Mouse (Mus musculus): ENCODE measurements around the gene Zfp541. TPM values are rescaled to one million over a fixed set of nuclear protein-coding genes. Genes with fewer than 3 reads are reported as not detected.

Zfp541 gene
- total and polyA plus RNA-seq, 2 experiments from 2014 or later = 0.24 to 0.31 TPM

DNA sequence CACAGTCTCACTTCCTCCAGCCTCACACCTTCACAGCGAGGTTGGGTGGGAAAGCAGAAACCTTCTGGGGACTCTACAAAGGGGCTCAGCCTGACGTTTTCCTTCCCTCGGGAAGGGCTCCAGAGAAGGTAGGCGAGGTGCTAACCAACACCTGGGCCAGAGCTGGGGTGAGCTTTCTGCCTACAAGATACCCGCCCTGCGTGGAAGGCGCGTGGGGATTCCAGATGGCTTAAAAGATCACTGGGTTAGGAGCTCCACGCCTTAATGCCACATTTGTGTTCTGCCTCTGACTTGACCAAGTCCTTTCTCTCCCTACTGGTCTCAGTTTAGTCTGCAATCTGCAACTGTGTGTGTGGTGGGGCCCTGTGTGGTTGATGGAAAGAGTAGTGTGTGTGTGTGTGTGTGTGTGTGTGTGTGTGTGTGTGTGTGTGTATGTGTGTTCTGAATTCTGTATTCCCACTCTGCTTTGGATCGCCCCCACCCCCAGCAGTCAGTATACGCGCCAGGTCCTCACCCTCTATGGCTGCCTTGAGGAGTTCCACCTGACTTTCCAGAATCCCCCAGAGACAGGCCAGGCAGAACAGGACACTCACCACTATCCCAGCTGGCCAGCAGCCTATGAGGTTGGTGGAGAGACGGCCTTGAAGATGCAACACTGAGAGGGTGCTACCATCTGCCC, 69.5 kb downstream of the Zfp541 start:
- TF ChIP-seq CTCF (IDR thresholded peaks at IDR 0.05; ENCODE audit: low read depth) = no peak
- no peaks in the 10 kb centered on the region for H3K9me3 ChIP-seq (ENCODE audit: low read length)
- H3K4me1 ChIP-seq (ENCODE audit: insufficient read depth, low read length) = peaks cover 17% of the 10 kb centered on the region
- H3K4me3 ChIP-seq (ENCODE audit: low read length) = peak overlapping the region; percentile 43
- peak; percentile 12 for DNase-seq (ENCODE audit: low spot score)
- 27% methylated on average over 13 of the region's 13 CpGs for WGBS
- H3K27ac ChIP-seq = peak overlapping the region; percentile 68; the same call in 1 of the 2 replicates
- H3K4me2 ChIP-seq (ENCODE audit: low read depth, low read length) = peak overlapping the region; percentile 57
- no peaks in the 10 kb centered on the region; the same call in 1 of the 2 replicates for H3K36me3 ChIP-seq (ENCODE audit: insufficient read depth, low read length)
- no peak for ATAC-seq
- H3K27me3 ChIP-seq (ENCODE audit: insufficient read depth, low read length) = no peaks in the 10 kb centered on the region
- H3K9ac ChIP-seq (replicated peaks; ENCODE audit: low read length) = peak overlapping the region; percentile 4; the same call in 1 of the 2 replicates

DNA sequence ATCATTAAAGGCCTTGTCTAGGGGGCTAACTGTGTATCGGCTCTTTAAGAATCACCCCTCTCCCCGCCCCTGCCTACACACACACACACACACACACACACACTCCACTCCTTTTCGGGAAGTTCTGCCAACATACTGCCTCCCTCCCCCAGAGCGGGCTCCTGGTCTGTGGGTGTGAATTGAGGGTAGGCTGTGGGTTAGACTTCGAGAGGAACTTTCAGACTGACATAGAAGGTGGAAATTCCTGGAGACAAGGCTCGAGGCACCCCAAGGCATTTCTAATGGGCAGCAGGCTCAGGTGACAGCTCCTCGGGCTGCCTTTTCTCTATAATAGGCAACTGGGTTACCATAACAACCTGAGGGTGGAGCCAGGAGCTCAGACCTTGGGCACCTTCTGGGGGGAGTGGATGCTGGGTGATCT, 70.6 kb downstream of the Zfp541 start:
- DNase-seq (ENCODE audit: low spot score) = peak; percentile 24
- H3K4me3 ChIP-seq (ENCODE audit: low read length) = 0 out of 2 replicates have a peak overlapping the region, but pooled peaks have one; percentile 4
- H3K27ac ChIP-seq = no peak overlapping the region
- H3K36me3 ChIP-seq (ENCODE audit: insufficient read depth, low read length) = no peaks in the 10 kb centered on the region
- peaks cover 17% of the 10 kb centered on the region for H3K4me1 ChIP-seq (ENCODE audit: insufficient read depth, low read length)
- ATAC-seq = no peak
- peak overlapping the region; percentile 57 for H3K4me2 ChIP-seq (ENCODE audit: low read depth, low read length)
- no peaks in the 10 kb centered on the region for H3K27me3 ChIP-seq (ENCODE audit: insufficient read depth, low read length)
- 0 out of 2 replicates have a peak overlapping the region, but pooled peaks have one; percentile 4 for H3K9ac ChIP-seq (replicated peaks; ENCODE audit: low read length)
- WGBS = 9% methylated on average over 7 of the region's 7 CpGs
- H3K9me3 ChIP-seq (ENCODE audit: low read length) = no peaks in the 10 kb centered on the region
- TF ChIP-seq CTCF (IDR thresholded peaks at IDR 0.05; ENCODE audit: low read depth) = no peak

DNA sequence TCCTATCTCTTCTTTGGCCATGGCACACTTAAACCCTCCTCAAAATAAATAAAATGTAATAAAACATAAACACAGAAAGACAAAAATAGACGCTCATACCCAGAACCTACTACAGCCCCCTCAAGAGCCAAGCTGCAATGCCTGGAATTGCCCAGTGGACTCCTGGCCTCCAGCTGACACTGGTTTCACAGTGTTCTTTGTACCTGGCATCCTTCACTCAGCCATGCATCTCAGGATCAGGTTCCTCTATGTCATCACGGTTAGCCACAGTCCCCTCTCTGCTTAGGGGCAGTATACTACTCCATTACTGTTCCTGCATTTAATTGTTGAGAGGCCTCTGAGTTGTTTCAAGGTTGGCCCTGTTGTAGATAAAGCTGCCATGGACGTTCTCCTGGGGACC, 71.3 kb downstream of the Zfp541 start:
- no peak overlapping the region for H3K4me2 ChIP-seq (ENCODE audit: low read depth, low read length)
- no peak overlapping the region for H3K4me3 ChIP-seq (ENCODE audit: low read length)
- DNase-seq (ENCODE audit: low spot score) = no peak
- H3K4me1 ChIP-seq (ENCODE audit: insufficient read depth, low read length) = peaks cover 17% of the 10 kb centered on the region
- H3K36me3 ChIP-seq (ENCODE audit: insufficient read depth, low read length) = no peaks in the 10 kb centered on the region
- 77% methylated on average over 3 of the region's 3 CpGs for WGBS
- no peaks in the 10 kb centered on the region for H3K9me3 ChIP-seq (ENCODE audit: low read length)
- no peak overlapping the region for H3K27ac ChIP-seq
- no peak overlapping the region for H3K9ac ChIP-seq (replicated peaks; ENCODE audit: low read length)
- H3K27me3 ChIP-seq (ENCODE audit: insufficient read depth, low read length) = no peaks in the 10 kb centered on the region
- no peak for ATAC-seq
- no peak for TF ChIP-seq CTCF (IDR thresholded peaks at IDR 0.05; ENCODE audit: low read depth)

DNA sequence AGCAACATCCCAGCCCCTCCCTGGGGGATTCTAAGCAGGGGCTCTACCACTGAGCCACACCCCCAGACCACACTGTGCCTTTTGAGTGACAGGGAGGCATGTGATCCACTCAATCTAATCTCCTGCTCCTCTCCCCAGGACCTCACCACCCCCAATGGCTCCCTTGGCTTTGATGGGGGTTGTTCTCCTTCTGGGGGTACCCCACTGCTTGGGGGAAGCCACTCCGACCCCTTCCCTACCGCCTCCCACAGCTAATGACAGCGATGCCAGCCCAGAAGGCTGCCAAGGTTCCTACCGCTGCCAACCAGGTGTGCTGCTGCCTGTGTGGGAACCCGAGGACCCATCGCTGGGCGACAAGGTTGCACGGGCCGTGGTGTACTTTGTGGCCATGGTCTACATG, 72.1 kb downstream of the Zfp541 start:
- Histone ChIP-seq H3K4me1 (ENCODE audit: insufficient read depth, low read length) (peaks cover 13% of the 10 kb centered on the region), H3K9ac (replicated peaks; ENCODE audit: low read length) (no peak overlapping the region), H3K4me3 (ENCODE audit: low read length) (no peak overlapping the region), H3K9me3 (ENCODE audit: low read length) (no peaks in the 10 kb centered on the region), H3K27me3 (ENCODE audit: insufficient read depth, low read length) (no peaks in the 10 kb centered on the region), H3K27ac (no peak overlapping the region), H3K36me3 (ENCODE audit: insufficient read depth, low read length) (no peaks in the 10 kb centered on the region), H3K4me2 (ENCODE audit: low read depth, low read length) (no peak overlapping the region)
- 83% methylated on average over 9 of the region's 9 CpGs for WGBS
- TF ChIP-seq CTCF (IDR thresholded peaks at IDR 0.05; ENCODE audit: low read depth) = no peak
- DNase-seq (ENCODE audit: low spot score) (no peak), ATAC-seq (no peak)

DNA sequence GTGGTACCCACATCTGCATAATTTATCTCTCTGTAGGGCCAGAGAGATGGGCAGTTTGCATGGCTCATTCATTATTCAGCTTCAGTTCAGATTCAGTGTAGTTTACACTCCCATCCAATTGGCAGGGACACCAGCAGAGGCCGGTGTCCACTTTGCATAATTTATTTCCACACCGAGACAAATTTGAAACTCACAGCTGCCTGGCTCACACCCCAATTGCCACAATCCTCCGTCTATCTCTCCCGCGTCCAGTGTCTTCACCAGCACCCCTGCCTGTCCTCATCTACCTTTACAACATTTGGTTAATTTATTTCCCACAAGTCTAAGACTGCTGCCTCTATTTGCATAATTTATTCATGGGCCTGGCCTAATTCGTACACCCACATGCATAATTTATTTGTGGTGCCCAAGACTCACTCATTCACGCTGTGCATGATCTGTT, 73.4 kb downstream of the Zfp541 start:
- Histone ChIP-seq H3K9ac (replicated peaks; ENCODE audit: low read length) (no peak overlapping the region), H3K4me2 (ENCODE audit: low read depth, low read length) (peak overlapping the region; percentile 14; the same call in 1 of the 2 replicates), H3K36me3 (ENCODE audit: insufficient read depth, low read length) (no peaks in the 10 kb centered on the region), H3K27ac (no peak overlapping the region; the same call in 1 of the 2 replicates), H3K4me1 (ENCODE audit: insufficient read depth, low read length) (peaks cover 7% of the 10 kb centered on the region; the same call in 1 of the 2 replicates), H3K4me3 (ENCODE audit: low read length) (no peak overlapping the region), H3K9me3 (ENCODE audit: low read length) (no peaks in the 10 kb centered on the region), H3K27me3 (ENCODE audit: insufficient read depth, low read length) (no peaks in the 10 kb centered on the region)
- ATAC-seq = peak; percentile 22; the same call in 1 of the 2 replicates
- TF ChIP-seq CTCF (IDR thresholded peaks at IDR 0.05; ENCODE audit: low read depth) = no peak
- peak; percentile 65 for DNase-seq (ENCODE audit: low spot score)
- WGBS = 19% methylated on average over 7 of the region's 7 CpGs

Other genes with a start within 250 kb of the Zfp541 start
- gene Obox6, start 222.1 kb upstream of the Zfp541 start, total RNA-seq (2014; rRNA removed) = not detected in 2 replicates
- gene Obox6, start 222.1 kb upstream of the Zfp541 start, polyA plus RNA-seq (2015; fragmentation: Nextera tagmentation; extraction: Ambion mirVana) = not detected in 2 replicates
- not detected in 2 replicates for gene Crx, start 181.8 kb upstream of the Zfp541 start, total RNA-seq (2014; rRNA removed)
- gene Crx, start 181.8 kb upstream of the Zfp541 start, polyA plus RNA-seq (2015; fragmentation: Nextera tagmentation; extraction: Ambion mirVana) = not detected in 2 replicates
- not detected in 2 replicates for gene Crxos, start 179.2 kb upstream of the Zfp541 start, total RNA-seq (2014; rRNA removed)
- gene Crxos, start 179.2 kb upstream of the Zfp541 start, polyA plus RNA-seq (2015; fragmentation: Nextera tagmentation; extraction: Ambion mirVana) = 0.15 TPM in 1 of 2 replicates, not detected in the other
- gene Selenow, start 139.4 kb upstream of the Zfp541 start, total RNA-seq (2014; rRNA removed) = 501 and 566 TPM in 2 replicates
- 1,894 and 2,002 TPM in 2 replicates for gene Selenow, start 139.4 kb upstream of the Zfp541 start, polyA plus RNA-seq (2015; fragmentation: Nextera tagmentation; extraction: Ambion mirVana)
- gene Nop53, start 115.7 kb upstream of the Zfp541 start, total RNA-seq (2014; rRNA removed) = 76.5 and 82.1 TPM in 2 replicates
- gene Nop53, start 115.7 kb upstream of the Zfp541 start, polyA plus RNA-seq (2015; fragmentation: Nextera tagmentation; extraction: Ambion mirVana) = 124 and 127 TPM in 2 replicates
- gene Ehd2, start 94.2 kb upstream of the Zfp541 start, total RNA-seq (2014; rRNA removed) = 5.0 and 9.5 TPM in 2 replicates
- gene Ehd2, start 94.2 kb upstream of the Zfp541 start, polyA plus RNA-seq (2015; fragmentation: Nextera tagmentation; extraction: Ambion mirVana) = 4.4 and 5.3 TPM in 2 replicates
- 6.2 and 8.5 TPM in 2 replicates for gene Bicra, start 13.9 kb upstream of the Zfp541 start, total RNA-seq (2014; rRNA removed)
- 3.4 and 3.8 TPM in 2 replicates for gene Bicra, start 13.9 kb upstream of the Zfp541 start, polyA plus RNA-seq (2015; fragmentation: Nextera tagmentation; extraction: Ambion mirVana)
- 413 and 441 TPM in 2 replicates for gene Napa, start 36.6 kb downstream of the Zfp541 start, total RNA-seq (2014; rRNA removed)
- 253 and 256 TPM in 2 replicates for gene Napa, start 36.6 kb downstream of the Zfp541 start, polyA plus RNA-seq (2015; fragmentation: Nextera tagmentation; extraction: Ambion mirVana)
- 33.3 and 41.7 TPM in 2 replicates for gene Kptn, start 58.1 kb downstream of the Zfp541 start, total RNA-seq (2014; rRNA removed)
- gene Kptn, start 58.1 kb downstream of the Zfp541 start, polyA plus RNA-seq (2015; fragmentation: Nextera tagmentation; extraction: Ambion mirVana) = 33.2 and 35.8 TPM in 2 replicates
- 78.6 and 79.4 TPM in 2 replicates for gene Slc8a2, start 68.0 kb downstream of the Zfp541 start, total RNA-seq (2014; rRNA removed)
- gene Slc8a2, start 68.0 kb downstream of the Zfp541 start, polyA plus RNA-seq (2015; fragmentation: Nextera tagmentation; extraction: Ambion mirVana) = 1.2 TPM in 2 replicates
- 76.6 and 81.3 TPM in 2 replicates for gene Meis3, start 113.3 kb downstream of the Zfp541 start, total RNA-seq (2014; rRNA removed)
- 77.5 and 84.6 TPM in 2 replicates for gene Meis3, start 113.3 kb downstream of the Zfp541 start, polyA plus RNA-seq (2015; fragmentation: Nextera tagmentation; extraction: Ambion mirVana)
- gene Dhx34, start 160.2 kb downstream of the Zfp541 start, total RNA-seq (2014; rRNA removed) = 21.1 and 25.0 TPM in 2 replicates
- 9.1 and 9.4 TPM in 2 replicates for gene Dhx34, start 160.2 kb downstream of the Zfp541 start, polyA plus RNA-seq (2015; fragmentation: Nextera tagmentation; extraction: Ambion mirVana)
- gene C5ar2, start 182.3 kb downstream of the Zfp541 start, total RNA-seq (2014; rRNA removed) = 0.47 TPM in 1 of 2 replicates, not detected in the other
- gene C5ar2, start 182.3 kb downstream of the Zfp541 start, polyA plus RNA-seq (2015; fragmentation: Nextera tagmentation; extraction: Ambion mirVana) = 0.11 and 0.18 TPM in 2 replicates
- gene C5ar1, start 197.7 kb downstream of the Zfp541 start, total RNA-seq (2014; rRNA removed) = 1.4 and 1.9 TPM in 2 replicates
- gene C5ar1, start 197.7 kb downstream of the Zfp541 start, polyA plus RNA-seq (2015; fragmentation: Nextera tagmentation; extraction: Ambion mirVana) = 0.93 and 1.5 TPM in 2 replicates
- 56.0 and 71.3 TPM in 2 replicates for gene Inafm1, start 211.8 kb downstream of the Zfp541 start, total RNA-seq (2014; rRNA removed)
- 74.1 and 78.4 TPM in 2 replicates for gene Inafm1, start 211.8 kb downstream of the Zfp541 start, polyA plus RNA-seq (2015; fragmentation: Nextera tagmentation; extraction: Ambion mirVana)
- gene Ccdc9, start 225.0 kb downstream of the Zfp541 start, total RNA-seq (2014; rRNA removed) = 11.8 and 27.9 TPM in 2 replicates
- 13.4 and 14.8 TPM in 2 replicates for gene Ccdc9, start 225.0 kb downstream of the Zfp541 start, polyA plus RNA-seq (2015; fragmentation: Nextera tagmentation; extraction: Ambion mirVana)
- gene Bbc3, start 246.6 kb downstream of the Zfp541 start, total RNA-seq (2014; rRNA removed) = 51.0 and 55.8 TPM in 2 replicates
- gene Bbc3, start 246.6 kb downstream of the Zfp541 start, polyA plus RNA-seq (2015; fragmentation: Nextera tagmentation; extraction: Ambion mirVana) = 32.2 and 33.3 TPM in 2 replicates

Data from hindbrain, postnatal 0 days (tissue).